Mouse (Mus musculus) small intestine, adult 2 months (tissue): ENCODE data around the gene Adamts16. TPM values are rescaled to one million over a fixed set of nuclear protein-coding genes. Genes with fewer than 3 reads are reported as not detected.

Source experiments
- H3K27ac ChIP-seq: fragments of 200-500 bp; 2 replicates; pipeline ENCODE4 v1.5.1; 2012; ENCODE audit warnings: low read depth, low read length, control low read depth, inconsistent platforms; ENCODE audit not compliant: insufficient read depth
- H3K27me3 ChIP-seq: fragments of 200-500 bp; 2 replicates; pipeline ENCODE4 v1.6.1; 2012; ENCODE audit warnings: mild to moderate bottlenecking, moderate library complexity, low read length, inconsistent platforms; ENCODE audit not compliant: control insufficient read depth, insufficient read depth
- H3K36me3 ChIP-seq: fragments of 200-500 bp; 2 replicates; pipeline ENCODE4 v1.6.1; 2012; ENCODE audit warnings: mild to moderate bottlenecking, low read length, control low read depth, inconsistent platforms; ENCODE audit not compliant: control insufficient read depth, insufficient read depth
- H3K4me1 ChIP-seq: fragments of 200-500 bp; 2 replicates; pipeline ENCODE4 v1.6.1; 2012; ENCODE audit warnings: low read length, inconsistent platforms, mixed read lengths; ENCODE audit not compliant: control insufficient read depth, insufficient read depth, insufficient read length
- H3K4me3 ChIP-seq: fragments of 200-500 bp; 2 replicates; pipeline ENCODE4 v1.5.1; 2012; ENCODE audit warnings: low read depth, mild to moderate bottlenecking, control low read depth, inconsistent platforms, low read length, moderate library complexity
- CTCF ChIP-seq: fragments of 200-500 bp; IDR thresholded peaks from 2 replicates; pipeline ENCODE4 v1.5.1; 2012; ENCODE audit warnings: low read depth, mild to moderate bottlenecking, control low read depth, inconsistent platforms, low read length, moderate library complexity, mixed read lengths; ENCODE audit not compliant: insufficient replicate concordance, insufficient read length; ENCODE audit errors: extremely low read depth
- POLR2A ChIP-seq: fragments of 200-500 bp; IDR thresholded peaks from 2 replicates; pipeline ENCODE4 v1.6.1; 2012; ENCODE audit warnings: low read depth, mild to moderate bottlenecking, control low read depth, inconsistent platforms, low read length, moderate library complexity
- WGBS: fragments of 180-500 bp; shearing (Covaris S2); methylation state at CpG from one replicate; pipeline ENCODE4 v1.1.7; 2018; 5-methylcytosine and 5-hydroxymethylcytosine counted together
- polyA plus RNA-seq: library from polyadenylated mRNA; depleted of rRNA; stranded (reverse); fragments of >200 nt; gene quantifications from 2 replicates; pipeline ENCODE4 v1.2.3, GENCODE M21; 2012

The Adamts16 gene
- polyA plus RNA-seq, 1 experiment: not detected

DNA sequence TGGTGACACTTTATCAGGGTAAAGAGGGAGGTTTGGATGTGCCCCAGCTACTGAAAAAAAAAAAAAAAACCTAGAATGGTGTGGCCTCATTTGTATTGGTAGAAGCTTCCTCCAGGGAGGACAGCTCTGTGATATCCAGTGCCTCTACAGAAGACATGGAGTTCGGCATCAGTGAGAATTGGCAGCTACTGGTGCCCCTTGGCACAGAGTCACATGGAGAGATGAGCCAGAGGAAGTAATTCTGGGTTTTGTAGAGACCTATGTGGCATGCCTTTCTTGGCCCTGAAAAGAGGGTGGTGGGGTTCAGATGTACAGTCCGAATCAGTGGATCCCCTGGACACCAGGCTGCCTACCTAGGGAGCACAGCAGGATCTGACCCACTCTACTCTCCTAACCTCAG is 122.8 kb downstream of the Adamts16 start:
- no peaks in the 10 kb centered on the region for H3K27me3 ChIP-seq
- WGBS: 70% methylated on average over 2 of the region's 2 CpGs

DNA sequence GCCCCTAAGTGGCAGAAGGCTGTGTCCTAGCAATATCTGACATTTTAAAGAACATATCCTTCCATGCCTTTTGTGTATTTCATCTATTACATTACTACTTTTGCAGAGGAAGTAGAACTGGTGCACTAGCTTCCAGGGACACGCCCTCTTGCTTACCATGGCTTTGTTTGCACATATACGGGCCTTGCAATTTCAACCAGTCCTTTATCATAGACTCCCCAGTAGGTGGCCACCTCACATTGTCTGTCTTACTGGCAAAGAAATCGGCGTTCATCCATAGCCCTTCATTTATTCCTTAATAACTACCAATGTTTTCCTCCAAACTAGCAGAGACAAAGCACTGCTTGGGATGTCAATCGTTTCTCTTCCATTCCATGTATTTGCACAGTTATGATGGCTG is 125.6 kb downstream of the Adamts16 start:
- H3K4me1 ChIP-seq: no peaks in the 10 kb centered on the region
- H3K27ac ChIP-seq: no peak overlapping the region
- no peak for TF ChIP-seq POLR2A
- no peak for TF ChIP-seq CTCF
- H3K27me3 ChIP-seq: no peaks in the 10 kb centered on the region
- WGBS: 22% methylated on average over 5 of the region's 5 CpGs
- no peak overlapping the region for H3K4me3 ChIP-seq
- no peaks in the 10 kb centered on the region for H3K36me3 ChIP-seq

More for the DNA sequence above, 122.8 kb downstream of the Adamts16 start:
- H3K27ac ChIP-seq: no peak overlapping the region
- no peaks in the 10 kb centered on the region for H3K36me3 ChIP-seq
- H3K4me1 ChIP-seq: no peaks in the 10 kb centered on the region
- TF ChIP-seq CTCF: no peak
- no peak for TF ChIP-seq POLR2A
- no peak overlapping the region for H3K4me3 ChIP-seq

DNA sequence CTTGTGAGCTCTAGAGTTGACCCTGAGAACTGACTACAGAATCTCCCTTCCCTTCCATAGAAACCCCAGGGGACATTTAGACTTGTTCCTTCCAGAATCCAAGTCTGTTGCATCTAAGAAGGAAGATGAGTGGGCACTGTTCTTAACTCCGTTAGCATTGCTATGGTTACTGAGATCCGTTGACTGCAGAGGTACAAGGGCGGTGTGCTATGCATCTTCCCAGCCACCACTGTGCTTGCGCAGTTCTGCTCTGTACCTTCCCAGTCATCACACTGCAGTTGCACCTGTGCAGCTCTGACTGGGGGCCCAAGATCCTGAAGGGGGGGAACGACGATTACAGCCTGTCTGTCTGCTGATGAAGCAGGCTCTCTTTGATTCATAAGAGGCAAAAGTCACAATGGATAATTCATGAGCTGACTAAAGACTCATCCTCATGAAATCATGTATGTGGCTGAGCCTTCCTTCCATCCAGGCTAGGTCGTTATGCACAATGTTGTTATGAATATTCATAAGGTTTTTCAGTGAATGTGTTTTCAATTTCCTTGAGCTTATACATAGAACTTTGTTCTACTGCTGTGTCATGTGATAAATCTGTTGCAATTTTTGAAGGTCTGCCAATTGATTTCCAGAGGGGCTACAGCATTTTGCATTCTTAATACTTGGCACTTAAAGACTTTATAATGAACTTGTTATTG is 127.4 kb downstream of the Adamts16 start:
- H3K4me1 ChIP-seq: no peaks in the 10 kb centered on the region
- no peak overlapping the region for H3K4me3 ChIP-seq
- H3K27me3 ChIP-seq: no peaks in the 10 kb centered on the region
- no peaks in the 10 kb centered on the region for H3K36me3 ChIP-seq
- 77% methylated on average over 7 of the region's 7 CpGs for WGBS
- TF ChIP-seq POLR2A (no peak), CTCF (no peak)
- H3K27ac ChIP-seq: no peak overlapping the region

DNA sequence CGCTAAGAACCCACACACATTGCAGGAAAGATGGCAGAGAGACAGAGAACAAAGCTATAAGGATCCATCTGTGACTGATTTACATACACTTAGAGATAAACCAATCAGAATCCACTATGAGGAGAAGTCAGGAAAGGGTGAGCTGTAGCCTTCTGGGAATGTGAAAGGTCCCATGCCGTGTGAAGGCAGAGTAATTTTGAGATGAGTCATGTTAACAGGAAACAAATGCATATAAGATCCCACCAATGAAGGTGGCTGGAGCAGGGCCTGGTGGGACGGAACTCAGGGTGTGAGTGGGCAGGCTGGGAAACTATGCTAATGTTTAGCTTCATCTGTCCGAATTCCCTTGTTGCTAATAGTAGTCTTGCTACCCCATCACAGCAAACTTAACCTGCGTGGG is 128.3 kb downstream of the Adamts16 start:
- WGBS: 60% methylated on average over 5 of the region's 5 CpGs
- H3K27ac ChIP-seq: no peak overlapping the region
- no peaks in the 10 kb centered on the region for H3K4me1 ChIP-seq
- H3K36me3 ChIP-seq: no peaks in the 10 kb centered on the region
- no peak overlapping the region for H3K4me3 ChIP-seq
- no peaks in the 10 kb centered on the region for H3K27me3 ChIP-seq
- no peak for TF ChIP-seq POLR2A
- TF ChIP-seq CTCF: no peak

DNA sequence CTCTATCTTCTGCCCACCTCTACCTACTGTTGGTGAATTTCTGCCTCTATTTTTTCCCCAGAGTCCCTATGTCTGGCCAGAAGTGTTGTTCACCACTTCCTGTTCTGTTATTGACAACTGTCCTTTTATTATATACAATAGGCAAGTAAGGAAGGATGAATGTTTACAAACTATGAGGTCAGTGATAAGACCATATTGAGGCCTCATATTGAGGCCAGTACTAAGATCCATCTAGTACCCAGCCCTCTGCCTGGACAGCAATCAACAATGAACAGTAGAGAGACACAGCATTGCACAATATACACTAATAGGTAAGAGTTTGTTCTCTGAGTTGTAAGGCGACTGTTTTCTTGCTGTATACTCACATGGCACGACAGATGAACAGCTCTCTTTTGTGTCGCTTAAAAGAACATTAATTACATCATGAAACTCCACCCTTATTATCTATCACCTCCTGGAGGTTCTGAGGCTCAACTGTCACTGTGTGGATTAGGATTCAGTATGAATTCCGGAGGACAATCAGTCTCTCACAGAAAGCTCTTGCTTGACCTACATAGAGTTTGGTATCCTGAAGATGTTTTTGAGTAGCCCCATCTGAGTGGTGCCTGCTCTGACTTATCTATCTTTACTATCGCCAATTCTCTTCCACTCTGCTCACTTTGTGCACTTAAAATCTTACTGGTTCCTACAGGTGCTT is 134.3 kb downstream of the Adamts16 start:
- Histone ChIP-seq H3K27ac (no peak overlapping the region), H3K36me3 (no peaks in the 10 kb centered on the region), H3K4me3 (no peak overlapping the region), H3K4me1 (no peaks in the 10 kb centered on the region), H3K27me3 (no peaks in the 10 kb centered on the region)
- TF ChIP-seq CTCF: no peak
- no peak for TF ChIP-seq POLR2A
- 74% methylated on average over 5 of the region's 5 CpGs for WGBS

DNA sequence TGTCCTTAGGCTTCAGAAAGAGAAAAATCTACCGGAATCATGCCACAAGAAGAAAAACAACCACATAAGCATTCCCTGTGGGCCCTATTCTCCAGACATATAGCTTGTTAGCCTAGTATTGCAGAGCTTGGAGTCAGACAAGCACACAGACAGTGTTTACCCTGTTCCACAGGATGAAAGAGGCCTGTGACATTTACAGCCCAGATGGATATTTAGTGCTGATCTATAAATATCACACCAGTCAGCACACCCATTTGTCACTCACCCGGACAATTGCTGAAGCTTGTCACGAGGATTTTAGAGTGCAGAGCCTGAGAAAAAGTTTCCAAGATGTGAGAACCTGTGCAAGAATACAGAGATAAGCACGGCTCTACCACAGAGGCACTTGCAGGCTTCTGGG is 138.7 kb downstream of the Adamts16 start:
- no peaks in the 10 kb centered on the region for H3K4me1 ChIP-seq
- no peaks in the 10 kb centered on the region for H3K27me3 ChIP-seq
- TF ChIP-seq CTCF (no peak), POLR2A (no peak)
- 20% methylated on average over 4 of the region's 4 CpGs for WGBS
- no peak overlapping the region for H3K27ac ChIP-seq
- H3K36me3 ChIP-seq: no peaks in the 10 kb centered on the region
- no peak overlapping the region for H3K4me3 ChIP-seq

DNA sequence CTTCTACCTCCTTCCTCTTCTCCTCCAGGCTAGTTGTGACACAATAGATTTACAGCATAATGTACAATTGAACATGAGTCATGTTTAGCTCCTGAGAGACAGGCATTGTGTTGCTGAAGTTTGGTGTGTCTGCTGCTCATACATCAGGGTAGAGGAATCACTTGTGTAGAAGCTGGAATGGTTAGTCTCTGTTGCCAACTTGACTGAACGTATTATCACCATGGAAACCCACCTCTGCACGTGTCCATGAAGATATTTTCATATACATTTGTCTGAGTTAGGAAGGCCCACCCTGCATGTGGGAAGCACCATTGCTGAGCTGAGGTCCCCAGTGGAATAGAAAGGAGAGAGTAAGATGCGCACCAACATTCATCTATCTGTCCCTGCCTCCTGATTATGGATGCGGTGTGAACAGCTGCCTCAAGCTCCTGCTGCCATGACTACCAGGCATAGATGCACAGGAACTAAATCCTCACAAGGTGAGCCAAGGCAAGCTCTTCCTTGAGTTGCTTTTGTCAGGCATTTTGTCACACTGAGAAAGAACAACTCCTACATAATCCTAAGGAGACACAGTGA is 142.7 kb downstream of the Adamts16 start:
- WGBS: 79% methylated on average over 4 of the region's 4 CpGs
- no peaks in the 10 kb centered on the region for H3K4me1 ChIP-seq
- H3K27me3 ChIP-seq: no peaks in the 10 kb centered on the region
- TF ChIP-seq POLR2A: no peak
- TF ChIP-seq CTCF: no peak
- no peaks in the 10 kb centered on the region for H3K36me3 ChIP-seq
- no peak overlapping the region for H3K4me3 ChIP-seq
- H3K27ac ChIP-seq: no peak overlapping the region
